Mouse (Mus musculus) spleen, postnatal 10 days (tissue): ENCODE results near the gene Xlr5b.
"Not testable (repeated sequence)": the region's sequence is repeated elsewhere in the genome, so short reads cannot be mapped to it uniquely, and the experiment has no call there.

Experiments
- DNase-seq, 2 experiments: peaks; one replicate each; pipeline ENCODE4 v3.0.0; 2021 to 2022; ENCODE audit warnings: low spot score in 2 of 2

The Xlr5b gene

GRCm38 (mm10) chrX:73148496-73148895 lies at the start of gene Xlr5b:
Gene Xlr5b (plus strand): TSS chrX:73148796.
- DNase-seq, result not testable (repeated sequence)

- not testable (repeated sequence) for DNase-seq
Observed at GRCm38 (mm10) chrX:73116747-73117146, 31.8 kb upstream of the Xlr5b start, which contains the start of gene Gm14685. Gene Gm14685 (plus strand): TSS chrX:73117047.

GRCm38 (mm10) chrX:73122859-73123829 lies 25.5 kb upstream of the Xlr5b start:
- DNase-seq, result not testable (repeated sequence)

GRCm38 (mm10) chrX:73143218-73143618 lies 5.4 kb upstream of the Xlr5b start:
- not testable (repeated sequence) for DNase-seq

GRCm38 (mm10) chrX:73149350-73149749 lies 754 bp downstream of the Xlr5b start, which contains the start of gene DXBay18:
Gene DXBay18 (minus strand): TSS chrX:73149450.
- DNase-seq, result not testable (repeated sequence)

GRCm38 (mm10) chrX:73176889-73177288 lies 28.3 kb downstream of the Xlr5b start, which contains the start of gene Spin2d:
Gene Spin2d (minus strand): TSS chrX:73176989.
- not testable (repeated sequence) for DNase-seq

GRCm38 (mm10) chrX:73191934-73192333 lies 43.3 kb downstream of the Xlr5b start, which contains the start of gene Xlr3b:
Gene Xlr3b (plus strand): TSS chrX:73192207.
- not testable (repeated sequence) for DNase-seq
